Mouse (Mus musculus) CH12.LX (cell line): ENCODE measurements at regions not wholly inside any gene's neighbourhood (a gene's known extent, or its start where the extent isn't known, plus 50 kb on each side); places are given as distances from the start of the nearest gene placed in this dataset.

Source experiments
- DNase-seq: peaks from one replicate; pipeline ENCODE4 v3.0.0-alpha.2; 2013; ENCODE audit errors: extremely low read depth
- H3K27ac ChIP-seq: 2 replicates; pipeline ENCODE4 v1.5.1; 2012; ENCODE audit warnings: low read depth, mild to moderate bottlenecking, control low read depth, moderate library complexity; ENCODE audit not compliant: insufficient read depth
- H3K27me3 ChIP-seq: replicated peaks from 2 replicates; pipeline ENCODE3; 2012; ENCODE audit warnings: inconsistent platforms
- H3K36me3 ChIP-seq, 2 experiments: replicated peaks in 1 of 2; 2 replicates each; pipeline versions ENCODE3 to v1.6.1; 2012; ENCODE audit warnings: inconsistent platforms in 1 of 2, low read length in 1 of 2, mild to moderate bottlenecking in 1 of 2, mixed read lengths in 1 of 2, moderate library complexity in 1 of 2; ENCODE audit not compliant: control insufficient read depth in 1 of 2, insufficient read depth in 1 of 2
- H3K4me1 ChIP-seq, 2 experiments: 2 replicates each; pipeline ENCODE4 v1.6.1; 2012; ENCODE audit warnings: inconsistent platforms in 1 of 2, moderate library complexity in 1 of 2; ENCODE audit not compliant: insufficient read depth in 2 of 2, control insufficient read depth in 1 of 2
- H3K4me2 ChIP-seq: 2 replicates; pipeline ENCODE4 v1.6.1; 2012; ENCODE audit warnings: low read depth, mild to moderate bottlenecking, control low read depth; ENCODE audit not compliant: poor library complexity, insufficient read depth, severe bottlenecking
- H3K4me3 ChIP-seq, 3 experiments: fragments of 150-350 bp in 1 of 3; sonication (generic) in 1 of 3; replicated peaks in 1 of 3; 2 replicates each; pipeline versions ENCODE3 to v1.5.1; 2011 to 2012; ENCODE audit warnings: low read depth in 2 of 3, low read length in 2 of 3, mild to moderate bottlenecking in 2 of 3, moderate library complexity in 2 of 3, control low read depth in 1 of 3, improper control_type of control experiment in 1 of 3, inconsistent platforms in 1 of 3, mixed read lengths in 1 of 3; ENCODE audit not compliant: poor library complexity in 1 of 3
- H3K79me2 ChIP-seq: replicated peaks from 2 replicates; pipeline ENCODE4 v1.6.1; 2012; ENCODE audit warnings: mild to moderate bottlenecking, moderate library complexity; ENCODE audit not compliant: control insufficient read depth, poor library complexity, insufficient read depth, severe bottlenecking; ENCODE audit errors: extremely low read depth
- H3K9ac ChIP-seq: 2 replicates; pipeline ENCODE4 v1.6.1; 2012; ENCODE audit warnings: low read depth, mild to moderate bottlenecking, control low read depth, moderate library complexity; ENCODE audit not compliant: insufficient read depth
- H3K9me3 ChIP-seq: replicated peaks from 2 replicates; pipeline ENCODE3; 2012; ENCODE audit warnings: low read length, inconsistent platforms, mixed read lengths
- BHLHE40 ChIP-seq: IDR thresholded peaks from 2 replicates; pipeline ENCODE4 v1.6.1; 2011; ENCODE audit warnings: mild to moderate bottlenecking, low read depth, low read length, improper control_type of control experiment
- CTCF ChIP-seq, 2 experiments: IDR thresholded peaks in 1 of 2; conservative IDR thresholded peaks in 1 of 2; 2 replicates each; pipeline ENCODE4 v1.5.1; 2011 to 2012; ENCODE audit warnings: low read depth in 2 of 2, low read length in 2 of 2, improper control_type of control experiment in 1 of 2, inconsistent platforms in 1 of 2, mild to moderate bottlenecking in 1 of 2, moderate library complexity in 1 of 2
- EP300 ChIP-seq: IDR thresholded peaks from 2 replicates; pipeline ENCODE4 v1.6.1; 2011; ENCODE audit warnings: low read length, improper control_type of control experiment
- IRF4 ChIP-seq: IDR thresholded peaks from 2 replicates; pipeline ENCODE4 v1.6.1; 2014; ENCODE audit warnings: low read depth, mild to moderate bottlenecking, inconsistent platforms, low read length, improper control_type of control experiment
- JUND ChIP-seq: conservative IDR thresholded peaks from 2 replicates; pipeline ENCODE4 v1.6.1; 2011; ENCODE audit warnings: low read depth, low read length, improper control_type of control experiment
- KAT2A ChIP-seq: IDR thresholded peaks from 2 replicates; pipeline ENCODE4 v1.6.1; 2012; ENCODE audit warnings: low read length, improper control_type of control experiment, inconsistent platforms; ENCODE audit not compliant: insufficient replicate concordance
- MAX ChIP-seq: IDR thresholded peaks from 2 replicates; pipeline ENCODE4 v1.6.1; 2011; ENCODE audit warnings: low read length, improper control_type of control experiment
- MAZ ChIP-seq: IDR thresholded peaks from 2 replicates; pipeline ENCODE4 v1.6.1; 2012; ENCODE audit warnings: low read depth, mild to moderate bottlenecking, inconsistent platforms, low read length, improper control_type of control experiment, moderate library complexity
- MEF2A ChIP-seq: IDR thresholded peaks from 2 replicates; pipeline ENCODE4 v1.6.1; 2014; ENCODE audit warnings: low read depth, mild to moderate bottlenecking, inconsistent platforms, low read length, improper control_type of control experiment, borderline replicate concordance
- MXI1 ChIP-seq: IDR thresholded peaks from 2 replicates; pipeline ENCODE4 v1.6.1; 2011; ENCODE audit warnings: mild to moderate bottlenecking, low read depth, low read length, improper control_type of control experiment
- MYC ChIP-seq: IDR thresholded peaks from 2 replicates; pipeline ENCODE4 v1.6.1; 2011; ENCODE audit warnings: low read depth, mild to moderate bottlenecking, improper control_type of control experiment, low read length
- NRF1 ChIP-seq: IDR thresholded peaks from 2 replicates; pipeline ENCODE4 v1.6.1; 2014; ENCODE audit warnings: low read depth, mild to moderate bottlenecking, inconsistent platforms, low read length, improper control_type of control experiment, moderate library complexity
- PAX5 ChIP-seq: IDR thresholded peaks from 2 replicates; pipeline ENCODE4 v1.6.1; 2012; ENCODE audit warnings: low read length, inconsistent platforms, mixed read lengths
- POLR2A ChIP-seq: IDR thresholded peaks from 2 replicates; pipeline ENCODE4 v1.6.1; 2011; ENCODE audit warnings: low read depth, mild to moderate bottlenecking, improper control_type of control experiment, low read length
- POLR2AphosphoS2 ChIP-seq: IDR thresholded peaks from 2 replicates; pipeline ENCODE4 v1.6.1; 2011; ENCODE audit warnings: low read depth, low read length, improper control_type of control experiment
- RAD21 ChIP-seq: IDR thresholded peaks from 2 replicates; pipeline ENCODE4 v1.6.1; 2011; ENCODE audit warnings: low read depth, mild to moderate bottlenecking, low read length, improper control_type of control experiment, moderate library complexity
- RCOR1 ChIP-seq: conservative IDR thresholded peaks from 2 replicates; pipeline ENCODE4 v1.6.1; 2012; ENCODE audit warnings: low read depth, mild to moderate bottlenecking, inconsistent platforms, low read length, improper control_type of control experiment
- SIN3A ChIP-seq: IDR thresholded peaks from 2 replicates; pipeline ENCODE4 v1.6.1; 2012; ENCODE audit warnings: low read length, improper control_type of control experiment, inconsistent platforms
- SMC3 ChIP-seq: IDR thresholded peaks from 2 replicates; pipeline ENCODE4 v1.6.1; 2011; ENCODE audit warnings: low read depth, low read length, improper control_type of control experiment
- TBP ChIP-seq: conservative IDR thresholded peaks from 2 replicates; pipeline ENCODE4 v1.6.1; 2011; ENCODE audit warnings: low read depth, low read length, improper control_type of control experiment
- UBTF ChIP-seq: IDR thresholded peaks from 2 replicates; pipeline ENCODE4 v1.6.1; 2012; ENCODE audit warnings: low read depth, mild to moderate bottlenecking, inconsistent platforms, low read length, improper control_type of control experiment, moderate library complexity
- USF2 ChIP-seq: conservative IDR thresholded peaks from 2 replicates; pipeline ENCODE4 v1.6.1; 2011; ENCODE audit warnings: low read depth, low read length, improper control_type of control experiment
- ZC3H11A ChIP-seq: IDR thresholded peaks from 2 replicates; pipeline ENCODE4 v1.6.1; 2012; ENCODE audit warnings: low read depth, mild to moderate bottlenecking, inconsistent platforms, low read length, improper control_type of control experiment
- ZKSCAN1 ChIP-seq: IDR thresholded peaks from 2 replicates; pipeline ENCODE4 v1.6.1; 2012; ENCODE audit warnings: low read depth, inconsistent platforms, low read length, improper control_type of control experiment, borderline replicate concordance
- ZMIZ1 ChIP-seq: IDR thresholded peaks from 2 replicates; pipeline ENCODE4 v1.6.1; 2012; ENCODE audit warnings: low read depth, mild to moderate bottlenecking, inconsistent platforms, low read length, improper control_type of control experiment
- dilution Hi-C: fragments of 300-500 bp; cut with MboI; formaldehyde crosslinking; loops from 2 replicates; pipeline ENCODE4 v1.14.3; 2020; ENCODE audit warnings: low sequenced_read_pairs; ENCODE audit not compliant: extremely low pct_unique_long_range_greater_than_20kb, extremely low pct_ligation_motif_present
- in situ Hi-C: fragments of 300-500 bp; cut with MboI; formaldehyde crosslinking; loops from 3 replicates; pipeline ENCODE4 v1.14.3; 2019; ENCODE audit warnings: low sequenced_read_pairs, low pct_ligation_motif_present, low pct_unique_long_range_greater_than_20kb, mixed read lengths

DNA sequence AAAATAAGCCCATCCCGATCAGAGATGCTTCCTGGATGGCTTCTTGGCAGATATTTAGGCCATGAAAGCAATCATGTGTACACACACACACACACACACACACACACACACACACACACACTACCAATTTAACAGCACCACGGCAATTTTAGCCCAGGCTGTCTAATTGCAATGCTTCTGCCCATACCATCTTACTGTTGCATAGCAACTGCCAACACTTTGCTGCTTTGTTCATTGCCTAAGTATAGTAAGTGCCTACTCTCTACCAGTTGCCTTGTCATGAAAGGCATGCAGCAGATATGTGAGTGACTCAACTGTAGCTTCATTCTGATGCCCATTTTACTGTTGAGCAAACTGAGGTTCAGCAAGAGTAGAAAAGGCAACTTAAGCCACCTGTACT is 428.0 kb upstream of the Ercc4 start:
- TF ChIP-seq MEF2A (no peak), UBTF (no peak), ZMIZ1 (no peak), MXI1 (no peak), RAD21 (no peak), EP300 (no peak), TBP (no peak), ZC3H11A (no peak), JUND (no peak), MAZ (no peak), USF2 (no peak), SIN3A (no peak), MAX (no peak), BHLHE40 (no peak), PAX5 (no peak), ZKSCAN1 (no peak), POLR2AphosphoS2 (no peak)
- Histone ChIP-seq H3K27ac (no peak overlapping the region), H3K4me3 (no peak overlapping the region), H3K9ac (no peak overlapping the region), H3K27me3 (peaks cover 56% of the 10 kb centered on the region), H3K4me1 (no peaks in the 10 kb centered on the region), H3K9me3 (no peaks in the 10 kb centered on the region), H3K36me3 (no peaks in the 10 kb centered on the region), H3K4me2 (no peak overlapping the region), H3K79me2 (no peaks in the 10 kb centered on the region)
- no peak for DNase-seq
- dilution Hi-C loops: no loop called here
- in situ Hi-C loops: no loop called here

DNA sequence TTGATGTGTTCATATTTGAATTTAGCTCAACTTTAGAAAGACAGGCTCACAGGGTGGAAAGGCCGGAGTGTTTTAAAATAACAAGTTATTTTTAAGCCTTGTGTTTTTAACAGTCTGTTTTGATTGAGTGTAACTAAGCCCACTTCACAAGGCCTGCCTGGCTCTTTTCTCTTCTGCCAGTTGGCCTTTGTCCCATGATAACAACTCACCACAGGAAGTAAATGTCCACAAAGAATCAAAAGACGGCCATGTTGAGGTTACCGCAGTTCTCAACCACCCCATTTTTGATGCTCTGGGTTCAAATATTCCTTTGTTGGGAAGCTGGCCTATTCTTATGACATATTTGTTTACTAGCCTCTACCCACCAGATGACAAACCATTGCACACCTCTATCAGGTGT is 423.7 kb upstream of the Ercc4 start:
- dilution Hi-C loops: no loop called here
- no peak overlapping the region for H3K4me3 ChIP-seq
- no peak overlapping the region for H3K27ac ChIP-seq
- H3K27me3 ChIP-seq: peaks cover 66% of the 10 kb centered on the region
- no peaks in the 10 kb centered on the region for H3K36me3 ChIP-seq
- no peak overlapping the region for H3K4me2 ChIP-seq
- in situ Hi-C loops: no loop called here
- no peak overlapping the region for H3K9ac ChIP-seq
- no peaks in the 10 kb centered on the region for H3K9me3 ChIP-seq
- H3K79me2 ChIP-seq: no peaks in the 10 kb centered on the region
- DNase-seq: no peak
- H3K4me1 ChIP-seq: no peaks in the 10 kb centered on the region
- TF ChIP-seq MYC (no peak), MEF2A (no peak), NRF1 (no peak), KAT2A (no peak), IRF4 (no peak), MXI1 (no peak), CTCF (conservative IDR thresholded peaks at IDR 0.05 in 1 of 2, IDR thresholded peaks at IDR 0.05 in 1 of 2; ENCODE audit: low read depth in 2 of 2, low read length in 2 of 2) (no peak), UBTF (no peak), RCOR1 (no peak), JUND (no peak), ZKSCAN1 (no peak), SMC3 (no peak), POLR2A (no peak)
- TF ChIP-seq, all 38 proteins: peak for 0
